Mouse (Mus musculus): ENCODE measurements at regions not wholly inside any gene's neighbourhood (a gene's known extent, or its start where the extent isn't known, plus 50 kb on each side); places are given as distances from the start of the nearest gene placed in this dataset.

DNA sequence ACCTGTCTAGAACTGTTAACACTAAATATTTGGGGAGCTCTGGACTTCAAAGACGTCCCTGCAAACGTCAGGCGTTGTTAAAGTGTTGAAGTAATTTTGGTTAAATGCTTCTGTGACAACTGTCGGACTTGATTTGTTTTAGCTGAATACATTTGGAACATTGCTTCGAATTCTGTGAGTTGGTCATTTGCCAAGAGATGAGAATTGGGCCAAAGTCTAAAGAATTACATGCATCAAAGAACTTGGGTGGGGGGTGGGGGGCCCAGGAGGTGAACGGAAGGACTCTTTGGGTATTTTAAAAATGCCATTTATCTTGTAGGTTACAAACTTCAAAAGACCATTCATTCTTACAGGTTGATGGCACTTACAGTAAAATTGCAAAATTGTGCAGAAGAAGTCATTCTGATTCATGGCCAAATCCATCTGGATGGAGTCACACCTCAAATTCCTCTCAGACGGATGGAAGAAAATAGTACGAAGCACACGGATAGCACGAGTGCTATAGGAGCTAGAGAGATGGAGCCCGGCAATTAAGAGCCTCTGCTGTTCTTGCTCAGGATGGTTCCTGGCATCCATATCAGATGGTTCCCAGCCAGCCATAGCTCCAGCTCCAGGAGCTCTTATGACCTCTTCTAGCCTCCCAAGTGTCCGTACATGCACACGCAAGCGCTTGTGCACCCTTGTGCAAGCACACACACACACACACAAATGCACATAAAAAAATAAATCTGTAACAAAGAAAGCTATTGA, 144.5 kb upstream of the Irx5 start:
- DNase-seq, result no peak
- intact Hi-C loops (cut with DNase I), result no loop called here

DNA sequence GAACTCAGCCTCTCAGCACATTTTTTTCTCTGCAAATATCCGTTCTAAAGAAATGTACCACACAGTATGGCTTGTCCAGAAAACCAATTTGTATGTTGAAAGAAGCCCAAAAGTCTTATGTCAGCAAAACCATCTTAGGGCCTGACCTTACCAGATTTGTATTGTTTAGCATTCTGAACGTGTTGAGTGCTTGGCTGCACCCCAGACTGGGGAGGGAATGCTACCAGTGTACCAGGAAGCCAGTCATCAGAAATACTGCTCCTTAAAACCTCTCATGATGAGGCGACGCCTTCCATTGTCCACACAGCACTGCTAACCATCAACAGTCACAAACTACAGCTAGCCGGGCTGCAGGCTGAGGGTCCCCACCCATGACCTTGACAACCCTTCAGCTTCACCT, 148.3 kb upstream of the Irx5 start:
- intact Hi-C loops (cut with DNase I), result no loop called here
- DNase-seq, result no peak

DNA sequence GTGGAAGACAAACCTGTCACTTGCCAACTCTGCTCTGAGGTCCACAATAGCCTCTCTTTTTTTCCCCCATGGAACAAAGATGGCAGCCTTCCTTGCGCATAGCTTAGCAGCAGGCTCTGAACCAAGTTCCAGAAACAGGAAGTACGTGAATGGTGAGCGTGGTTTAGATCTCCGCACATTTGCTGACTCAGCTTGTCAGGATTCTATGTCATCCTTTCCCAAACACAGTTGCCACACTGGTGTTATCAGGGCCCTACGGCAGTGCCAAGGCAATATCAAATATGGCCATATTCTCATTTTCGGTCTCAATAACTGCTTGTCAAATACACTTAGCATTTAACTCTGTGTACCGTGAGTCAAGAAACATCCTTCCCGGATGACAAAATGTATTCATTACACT, 161.8 kb upstream of the Irx5 start:
- intact Hi-C loops (cut with DNase I), result no loop called here
- no peak for DNase-seq

DNA sequence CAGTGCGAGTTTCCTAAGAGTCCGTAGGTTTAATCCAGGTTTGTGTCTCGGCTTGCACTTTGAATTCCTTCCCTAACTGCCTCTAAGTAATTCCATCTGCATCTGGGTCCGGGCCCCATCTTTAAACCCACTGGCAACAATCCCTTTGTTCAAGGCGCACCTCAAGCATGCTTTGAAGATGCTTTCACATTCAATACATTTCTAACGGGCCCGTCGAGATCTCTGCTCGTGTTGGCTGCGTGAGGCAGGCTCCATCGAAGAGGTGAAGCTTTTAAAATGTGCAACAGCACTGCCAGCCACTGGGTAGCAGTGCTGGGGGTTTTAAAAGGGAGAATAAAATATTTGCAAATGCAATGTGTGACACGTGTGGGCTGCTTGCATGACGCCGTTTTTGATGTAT, 163.4 kb upstream of the Irx5 start:
- DNase-seq, result no peak
- intact Hi-C loops (cut with DNase I), result no loop called here

DNA sequence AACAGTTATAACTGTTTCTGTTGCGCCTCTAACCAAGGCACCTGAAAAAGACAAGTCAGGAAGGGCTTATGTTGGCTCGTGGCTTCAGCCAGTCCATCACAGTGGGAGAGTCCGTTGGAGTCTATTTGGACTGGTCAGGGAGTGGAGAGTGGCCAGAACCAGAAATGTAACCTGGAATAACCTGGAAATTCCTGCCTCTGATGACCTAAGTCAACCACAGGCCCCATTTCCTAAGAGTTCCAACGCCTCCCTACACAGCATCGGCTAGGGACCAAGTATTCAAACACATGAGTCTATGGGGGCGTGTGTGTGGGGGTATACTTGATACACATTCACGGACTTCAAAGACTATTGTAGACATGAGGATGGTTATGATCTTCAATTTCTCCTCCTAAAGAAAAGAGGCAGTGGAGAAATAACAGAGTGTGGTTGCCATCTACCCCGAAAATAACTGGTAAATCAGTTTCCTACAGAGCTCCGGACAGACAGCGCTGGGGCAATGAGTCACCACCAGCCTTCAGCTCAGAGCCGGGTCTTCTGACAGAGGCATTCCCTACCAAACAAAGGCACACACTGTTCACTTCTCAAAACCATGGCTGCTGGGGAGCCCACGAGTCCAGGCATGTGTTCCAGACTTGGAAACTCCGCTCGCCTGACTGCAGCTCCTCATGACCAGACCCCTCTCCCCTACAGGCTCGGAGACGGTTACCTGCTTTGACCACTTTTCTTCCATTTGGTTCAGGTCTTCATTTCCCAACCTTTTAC, 167.0 kb upstream of the Irx5 start:
- intact Hi-C loops (cut with DNase I), result no loop called here
- no peak for DNase-seq

DNA sequence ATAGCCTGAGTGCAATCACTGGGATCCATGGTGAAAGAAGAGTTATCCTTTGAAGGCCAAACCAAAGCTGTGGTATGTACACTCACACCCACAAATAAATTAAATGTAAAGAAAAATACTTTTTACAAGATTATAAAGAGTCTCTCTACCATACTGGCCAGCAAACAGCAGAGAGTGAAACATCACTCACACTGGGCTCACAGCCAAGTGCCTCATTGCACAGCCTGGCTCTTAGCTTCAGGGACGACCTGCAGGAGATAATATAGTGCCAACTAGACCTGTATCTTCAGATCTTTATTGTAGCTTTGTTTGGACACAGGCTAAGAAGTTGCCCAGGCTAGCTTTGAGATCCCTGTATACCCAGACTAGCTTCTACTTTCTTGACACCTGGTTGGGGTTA, 174.1 kb upstream of the Irx5 start:
- peak; percentile 5 to 24 for DNase-seq
- intact Hi-C loops (cut with DNase I), result no loop called here

DNA sequence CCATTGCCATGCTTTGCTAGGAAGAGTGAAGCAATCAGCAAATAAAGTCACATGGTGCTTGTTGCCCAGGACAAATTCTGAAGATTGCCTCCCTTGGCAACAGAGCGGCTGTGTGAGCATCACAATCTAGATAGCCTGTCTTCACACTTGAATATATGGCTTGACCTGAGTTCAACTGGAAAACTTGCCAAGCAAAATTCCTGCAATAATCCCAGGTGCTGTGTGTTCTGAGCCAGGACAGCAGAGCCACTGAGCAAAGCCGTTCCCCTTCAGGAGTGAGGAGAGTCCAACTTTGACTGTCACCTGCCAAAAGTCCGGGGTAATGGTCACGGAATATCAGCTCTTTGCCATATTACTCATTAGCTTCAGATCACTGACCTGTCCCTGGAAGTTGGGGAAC, 176.8 kb upstream of the Irx5 start:
- intact Hi-C loops (cut with DNase I), result no loop called here
- DNase-seq, result no peak

DNA sequence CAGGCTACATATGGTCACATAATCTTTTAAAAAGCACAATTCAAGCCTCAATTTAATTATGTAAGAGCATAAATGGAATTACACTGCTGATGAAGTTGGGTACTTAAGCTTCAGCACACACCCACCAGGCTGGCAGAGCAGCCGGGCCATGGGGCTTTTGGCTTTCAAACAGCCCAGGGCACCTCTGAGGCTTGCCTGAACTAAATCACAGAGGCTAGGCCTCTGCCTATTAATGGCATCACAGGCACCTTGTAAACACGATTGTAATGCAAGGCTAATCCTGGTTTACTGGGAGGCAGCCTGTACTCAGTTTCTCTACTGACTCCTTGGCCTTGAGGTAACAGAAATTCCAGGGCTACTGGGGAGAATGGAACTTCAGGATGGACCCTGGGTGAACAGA, 178.1 kb upstream of the Irx5 start:
- no peak for DNase-seq
- intact Hi-C loops (cut with DNase I), result no loop called here

DNA sequence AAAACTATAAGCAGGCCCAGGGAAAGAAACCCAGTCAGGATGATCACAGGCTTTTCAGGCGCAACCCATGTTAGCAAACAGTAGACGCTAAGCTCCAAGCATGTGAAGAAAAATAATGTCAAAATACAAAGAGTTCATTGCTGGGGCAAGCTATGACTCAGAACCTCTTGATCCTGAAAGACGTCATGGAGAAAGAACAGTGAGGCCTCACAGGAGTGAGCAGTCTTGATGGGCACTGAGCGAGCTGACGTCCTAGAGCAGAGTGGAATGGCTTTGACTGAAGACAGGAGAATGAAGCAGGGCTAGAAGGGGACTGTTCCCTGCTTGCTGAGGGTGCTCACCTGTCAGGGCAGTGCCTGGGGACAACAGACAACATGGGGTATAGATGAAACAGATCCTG, 181.3 kb upstream of the Irx5 start:
- DNase-seq, result no peak
- intact Hi-C loops (cut with DNase I), result no loop called here

DNA sequence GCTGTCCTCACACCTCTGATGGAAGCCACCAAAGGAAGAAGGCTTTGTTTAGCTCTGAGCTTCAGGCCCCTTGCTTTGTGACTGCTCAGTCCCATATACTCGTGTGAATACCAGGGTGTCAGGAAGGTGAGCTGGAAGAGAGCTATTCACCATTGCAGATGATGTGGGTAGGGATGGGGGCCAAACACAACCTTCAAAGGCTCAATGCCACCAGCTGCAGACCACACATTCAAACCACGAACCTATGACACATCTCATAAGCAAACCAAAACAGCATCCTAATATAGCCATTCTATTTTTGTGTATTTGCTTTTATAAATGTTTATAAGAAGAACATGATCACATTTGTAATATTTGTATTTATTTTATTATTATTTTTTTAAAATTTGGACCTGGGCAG, 183.3 kb upstream of the Irx5 start:
- intact Hi-C loops (cut with DNase I), result no loop called here
- DNase-seq, result no peak

DNA sequence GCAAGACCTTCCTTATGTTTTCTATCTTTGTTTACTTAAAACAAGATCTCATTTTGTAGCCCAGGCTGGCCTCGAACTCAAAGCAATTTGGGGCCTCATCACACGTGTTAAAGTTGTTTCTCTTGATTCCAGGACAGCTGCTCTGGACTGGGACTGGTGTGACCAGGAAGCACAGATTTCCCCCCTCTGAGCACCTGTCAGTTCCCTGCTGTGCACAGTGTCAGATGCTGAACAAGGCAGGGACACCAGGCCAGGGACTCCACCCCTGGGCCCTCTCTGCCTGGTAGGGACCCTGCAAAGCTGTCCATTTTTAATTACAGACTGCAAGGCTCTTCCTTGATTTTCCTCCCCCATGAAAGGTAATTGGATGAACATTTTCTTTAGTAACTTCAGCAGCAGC, 185.8 kb upstream of the Irx5 start:
- intact Hi-C loops (cut with DNase I), result no loop called here

DNA sequence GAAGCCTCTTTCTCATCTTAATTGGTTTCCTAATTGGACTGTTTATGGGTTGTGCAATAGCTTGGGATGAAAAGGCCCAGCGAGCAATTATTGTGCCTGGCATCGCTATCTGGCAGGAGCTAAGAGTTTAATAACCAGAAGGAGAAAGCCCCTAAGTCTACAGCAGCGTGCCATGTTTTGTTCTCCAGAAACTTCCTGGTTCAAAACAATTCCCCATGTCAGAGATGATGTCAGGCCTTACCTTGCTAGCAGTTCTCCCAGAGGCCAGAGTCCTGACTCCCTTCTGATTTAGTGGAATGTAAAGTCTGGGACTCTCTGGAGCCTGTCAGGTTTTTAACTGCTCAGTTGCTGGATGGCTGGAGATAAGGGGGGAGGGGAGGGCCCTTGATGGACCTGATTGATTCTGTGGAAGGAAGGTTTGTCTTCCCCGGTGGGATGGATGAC, 190.1 kb upstream of the Irx5 start:
- DNase-seq, result no peak
- intact Hi-C loops (cut with DNase I), result no loop called here

More for the DNA sequence above, 185.8 kb upstream of the Irx5 start:
- no peak for DNase-seq

DNA sequence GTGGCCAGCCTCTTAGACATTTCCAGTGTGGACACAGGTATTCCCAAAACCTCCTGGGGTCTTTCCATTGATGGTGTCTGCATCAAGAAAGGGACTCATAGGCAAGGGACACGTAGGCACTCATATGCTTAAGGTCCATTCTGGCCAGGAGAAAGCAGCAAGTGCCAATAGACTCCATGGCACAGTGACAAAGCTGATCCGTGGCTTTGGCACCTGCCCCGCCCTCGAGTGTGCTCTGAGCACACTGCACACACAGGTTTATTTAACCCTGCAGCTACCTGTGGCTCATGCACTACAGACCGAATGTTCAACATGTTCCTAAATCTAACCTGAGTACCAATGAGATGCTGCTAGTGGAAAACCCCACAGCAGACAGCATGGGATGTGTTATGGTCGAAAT, 192.1 kb upstream of the Irx5 start:
- intact Hi-C loops (cut with DNase I), result no loop called here
- no peak for DNase-seq

DNA sequence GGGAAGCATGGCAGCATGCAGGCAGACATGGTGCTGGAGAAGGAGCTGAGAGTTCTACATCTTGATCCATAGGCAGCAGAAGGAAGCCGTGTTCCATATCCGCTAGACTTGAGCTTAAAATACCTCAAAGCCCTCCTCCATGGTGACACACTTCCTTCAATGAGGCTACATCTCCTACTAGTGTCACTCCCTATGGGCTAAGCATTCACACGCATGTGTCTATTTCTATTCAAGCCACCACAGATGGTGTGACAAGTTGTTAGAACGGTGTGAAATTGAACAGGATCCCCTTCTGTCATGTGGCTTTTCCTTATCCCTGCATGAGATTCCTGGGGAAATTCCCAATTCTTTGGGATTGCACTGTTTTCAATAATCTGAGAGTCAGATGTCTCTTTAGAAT, 192.9 kb upstream of the Irx5 start:
- no peak for DNase-seq
- intact Hi-C loops (cut with DNase I), result no loop called here

DNA sequence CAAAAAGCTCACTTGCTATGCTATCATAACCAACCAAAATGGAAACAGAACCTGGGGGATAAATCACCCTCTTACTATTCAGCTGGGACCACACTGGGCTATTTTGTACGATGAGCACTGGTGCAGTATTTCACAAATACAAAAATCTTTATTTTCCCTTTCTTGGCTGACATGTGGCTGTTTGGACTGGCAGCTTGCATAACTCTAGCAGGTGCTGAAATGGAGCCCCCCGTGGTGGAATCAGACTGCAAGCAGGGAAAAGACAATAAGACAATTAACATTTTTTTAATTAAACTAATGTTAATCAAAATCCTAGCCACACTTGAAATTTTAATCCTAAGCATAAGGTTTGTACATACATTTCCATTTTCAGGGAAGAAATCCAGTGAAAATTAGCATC, 196.4 kb upstream of the Irx5 start:
- intact Hi-C loops (cut with DNase I), result no loop called here
- no peak for DNase-seq

DNA sequence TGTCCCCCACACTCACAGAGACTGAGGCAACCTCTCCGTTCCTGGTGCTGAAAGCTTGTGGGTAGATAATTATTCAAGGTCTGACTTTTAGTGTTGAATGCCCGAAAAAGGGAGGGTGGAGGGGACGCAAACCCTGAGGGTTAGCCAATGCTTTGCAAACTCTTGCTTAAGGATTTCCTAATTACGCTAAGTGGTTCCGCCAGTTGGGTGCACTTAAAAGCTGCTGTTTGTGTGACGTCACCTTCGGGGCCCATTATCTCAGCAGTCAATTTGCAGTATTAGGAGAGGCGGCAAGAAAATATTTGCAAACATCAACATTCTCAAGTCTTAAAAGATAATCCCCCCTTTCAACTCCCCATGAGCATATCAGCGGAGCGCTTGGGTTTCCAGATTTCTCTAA, 199.2 kb upstream of the Irx5 start:
- intact Hi-C loops (cut with DNase I), result no loop called here
- DNase-seq, result no peak

DNA sequence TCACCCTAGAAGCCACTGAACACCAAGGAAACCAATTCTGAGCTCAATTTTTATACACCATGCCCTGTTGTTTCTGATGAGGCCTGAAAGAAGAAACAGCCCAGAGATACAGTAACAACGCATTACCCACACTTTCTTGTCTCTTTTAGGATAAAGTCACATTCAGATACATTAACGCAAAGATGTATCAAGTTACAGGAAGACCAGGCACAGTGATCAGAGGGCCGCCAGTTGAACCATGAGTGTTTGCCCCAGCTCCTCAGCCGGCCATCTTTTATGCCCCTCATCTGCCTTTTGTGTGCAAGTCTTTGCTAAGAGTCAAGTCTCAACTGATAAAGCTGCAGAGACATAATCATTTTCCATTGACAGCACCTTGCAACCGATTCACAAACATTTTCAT, 204.9 kb upstream of the Irx5 start:
- no peak for DNase-seq
- intact Hi-C loops (cut with DNase I), result no loop called here

DNA sequence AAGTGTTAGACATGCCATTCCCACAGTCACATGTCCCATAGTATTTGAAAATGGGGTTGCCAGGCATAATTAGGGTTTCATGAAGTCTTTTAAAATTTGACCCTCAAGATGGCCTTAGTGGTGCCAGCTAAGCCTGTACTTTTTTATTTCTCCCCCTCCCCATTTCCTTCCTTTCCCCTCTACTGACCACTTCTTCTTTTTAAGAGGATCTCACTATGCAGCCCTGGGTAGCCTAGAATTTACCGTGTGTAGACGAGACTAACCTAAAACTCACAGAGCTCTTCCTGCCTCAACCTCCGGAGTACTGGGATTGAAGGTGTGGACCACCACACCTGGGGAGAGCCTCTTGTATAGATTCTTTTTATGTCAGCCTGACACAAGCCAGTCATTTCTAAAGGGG, 209.8 kb upstream of the Irx5 start:
- DNase-seq, result no peak
- intact Hi-C loops (cut with DNase I), result no loop called here

DNA sequence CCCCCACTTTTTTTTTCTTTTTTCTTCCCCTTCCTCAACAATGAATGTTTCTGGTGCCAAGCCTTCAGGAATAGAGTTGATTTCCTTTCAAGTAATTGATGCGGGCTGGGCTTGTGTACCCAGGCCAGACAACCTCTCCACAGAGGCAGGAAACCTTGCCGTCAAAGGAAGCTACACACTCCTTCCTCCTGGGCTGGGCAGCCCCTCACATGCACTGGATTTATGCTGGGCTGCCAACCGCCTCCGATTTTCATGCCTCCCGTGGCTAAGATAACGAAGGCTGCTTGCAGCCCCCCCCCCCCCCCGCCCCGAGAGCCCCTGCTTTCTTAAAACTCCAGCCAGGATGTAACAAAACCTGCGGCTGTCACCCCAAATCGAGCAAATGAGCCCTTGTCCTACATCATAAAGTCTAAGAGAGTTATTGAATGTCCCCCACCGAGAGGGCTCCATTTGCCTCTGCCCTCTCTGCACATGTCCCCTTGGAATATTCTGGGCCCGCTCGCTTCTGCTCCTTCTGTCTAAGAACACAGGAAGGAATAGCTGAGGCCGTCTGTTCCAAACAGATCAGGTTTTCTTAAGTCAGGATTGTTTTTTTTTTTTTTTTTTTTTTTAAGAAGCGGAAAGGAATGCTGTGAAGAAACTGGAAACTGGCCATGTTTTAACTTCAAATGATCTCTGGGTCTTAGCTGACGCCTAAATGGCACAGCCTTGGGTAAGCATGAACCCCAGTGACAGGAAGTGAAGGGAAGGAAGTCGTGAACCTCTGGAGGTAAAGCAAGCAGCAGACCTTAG, 220.1 kb upstream of the Irx5 start:
- intact Hi-C loops (cut with DNase I), result no loop called here

DNA sequence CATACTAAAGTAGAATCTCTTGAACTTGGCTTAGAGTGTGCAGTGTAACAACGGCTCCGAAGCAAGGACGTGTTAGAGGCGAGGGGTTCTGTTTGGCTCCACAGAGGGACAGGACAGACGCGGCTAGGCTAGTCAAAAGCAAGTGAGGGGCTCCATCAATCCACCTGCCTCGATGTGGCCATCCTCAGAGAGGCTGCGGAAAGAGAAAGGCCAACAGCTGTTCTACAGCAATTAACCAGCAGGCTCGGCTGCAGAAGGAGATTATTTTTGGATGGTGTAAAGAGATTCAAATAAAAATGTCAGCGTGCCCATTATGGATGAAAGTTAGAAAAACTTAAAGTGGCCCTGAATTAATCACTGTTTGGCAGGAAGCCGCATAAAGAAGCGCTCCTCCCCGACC, 221.0 kb upstream of the Irx5 start:
- DNase-seq, result no peak
- intact Hi-C loops (cut with DNase I), result no loop called here

More for the DNA sequence above, 220.1 kb upstream of the Irx5 start:
- no peak for DNase-seq

DNA sequence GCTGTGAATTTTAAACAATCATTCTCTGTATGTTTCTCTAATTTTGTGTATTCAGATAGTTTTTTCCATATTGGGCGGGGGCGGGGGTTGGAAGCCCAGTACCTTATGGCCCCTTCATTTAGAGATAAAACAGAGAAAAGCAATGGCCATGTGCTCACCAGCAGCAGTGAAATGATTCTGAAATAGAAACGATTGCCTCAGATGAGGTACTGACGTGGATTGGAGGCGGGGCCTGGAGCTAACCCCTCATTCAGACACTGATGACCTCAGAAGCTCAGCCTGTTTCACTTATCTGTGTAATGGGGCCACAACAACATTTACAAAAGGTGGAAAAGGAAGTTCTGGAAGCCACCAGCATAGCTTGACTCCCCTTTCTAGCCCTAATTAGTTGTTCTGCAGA, 223.0 kb upstream of the Irx5 start:
- DNase-seq, result no peak
- intact Hi-C loops (cut with DNase I), result no loop called here

Measured in heart, postnatal 10 days (tissue).